Mouse (Mus musculus): ENCODE data around the gene Syn3.

DNA sequence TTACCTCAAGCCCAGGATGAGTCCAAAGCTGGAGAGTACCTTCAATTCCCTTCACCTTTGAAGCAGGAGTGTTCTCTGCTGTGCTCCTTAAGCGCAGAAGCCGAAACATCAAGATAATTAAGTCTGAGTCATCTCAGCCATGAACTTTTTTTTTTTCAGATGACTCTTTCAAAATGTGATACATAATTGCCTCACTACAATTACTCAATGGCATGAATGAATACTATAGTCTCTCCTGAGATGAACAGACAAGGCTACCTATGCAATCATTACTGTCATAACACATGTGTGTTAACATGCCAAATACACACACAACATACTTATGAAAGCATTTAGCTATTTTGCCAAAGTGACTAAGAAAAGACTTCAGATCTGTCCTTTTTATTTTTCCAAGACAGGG lies 486.9 kb downstream of the Syn3 start, which contains the start of gene Bpifc:
- TF ChIP-seq EP300 (optimal IDR thresholded peaks at IDR 0.05) (no peak), CTCF (IDR thresholded peaks at IDR 0.05; ENCODE audit: low read depth) (no peak)
